Mouse (Mus musculus): ENCODE results near the gene Sorl1.

Gene Sorl1

GRCm38 (mm10) chr9:42122441-42122840 lies 1.7 kb downstream of the Sorl1 start:
- DNase-seq (ENCODE audit: low read depth, low spot score), result no peak

GRCm38 (mm10) chr9:42121631-42122354 lies 2.3 kb downstream of the Sorl1 start:
- DNase-seq (ENCODE audit: low read depth, low spot score), result peak; percentile 72

- no peak for DNase-seq (ENCODE audit: low read depth, low spot score)
Measured at GRCm38 (mm10) chr9:42116418-42117056, 7.6 kb downstream of the Sorl1 start.

DNA sequence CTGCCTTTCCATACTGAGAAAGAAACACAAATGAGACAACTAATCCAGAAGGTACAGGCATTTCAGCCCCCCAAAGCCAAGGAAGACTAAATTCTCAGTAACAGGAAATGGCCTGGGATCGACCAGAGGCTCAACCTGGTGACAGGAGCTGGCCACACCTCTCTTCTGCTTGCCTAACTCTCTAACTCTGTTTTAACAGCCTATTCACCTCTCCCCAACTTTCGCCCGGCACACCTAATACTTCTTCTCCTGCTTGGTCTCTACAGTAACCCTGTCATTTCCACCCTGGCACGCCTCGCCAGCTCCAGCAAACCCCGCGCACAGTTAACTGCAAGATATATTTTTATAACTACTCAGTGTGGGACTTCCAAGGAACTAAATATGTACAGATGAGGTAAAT lies 9.0 kb downstream of the Sorl1 start:
- no peak for DNase-seq (ENCODE audit: low read depth, low spot score)

- no peak for DNase-seq (ENCODE audit: low read depth, low spot score)
Measured at GRCm38 (mm10) chr9:42113316-42113715, 10.8 kb downstream of the Sorl1 start.

DNA sequence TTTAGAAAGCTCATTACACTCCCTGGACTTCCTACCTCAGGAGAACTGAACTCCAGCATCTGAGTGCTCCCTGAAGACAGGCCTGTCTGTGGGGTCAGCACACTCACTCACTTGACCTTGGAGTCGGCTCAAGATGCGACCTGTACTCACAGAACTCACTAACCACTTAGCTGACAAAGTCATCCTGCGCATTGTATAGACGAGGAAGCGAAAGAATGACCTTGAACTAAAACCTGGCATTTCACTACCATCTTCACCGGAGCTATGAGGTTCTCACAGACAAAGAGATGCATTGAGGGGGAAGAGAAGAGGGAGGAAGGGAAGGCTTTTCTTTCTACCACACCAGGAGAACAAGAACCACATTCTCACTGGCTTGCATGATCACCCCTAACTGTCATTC lies 11.4 kb downstream of the Sorl1 start:
- no peak for DNase-seq (ENCODE audit: low read depth, low spot score)

DNA sequence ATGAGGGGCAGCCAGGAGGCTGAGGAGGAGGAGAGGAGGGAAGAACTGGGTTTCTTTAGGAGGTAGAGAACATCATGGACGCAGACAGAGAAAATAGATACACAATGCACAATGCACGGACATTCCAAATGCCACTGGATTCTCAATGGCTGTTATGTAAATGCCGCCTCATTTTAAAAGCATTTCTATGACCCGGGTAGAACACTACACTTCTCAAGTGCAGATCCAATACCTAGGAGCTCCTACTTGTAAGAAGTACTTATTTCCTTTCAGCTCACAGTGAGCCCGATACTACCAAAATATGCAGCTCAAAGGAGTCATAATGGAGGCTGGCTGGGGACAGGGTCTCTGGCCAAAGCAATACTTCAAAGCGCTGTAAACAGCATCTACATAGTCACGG lies 12.8 kb downstream of the Sorl1 start:
- no peak for DNase-seq (ENCODE audit: low read depth, low spot score)

- DNase-seq (ENCODE audit: low read depth, low spot score), result peak; percentile 76
Measured at GRCm38 (mm10) chr9:42109837-42110451, 14.2 kb downstream of the Sorl1 start.

DNA sequence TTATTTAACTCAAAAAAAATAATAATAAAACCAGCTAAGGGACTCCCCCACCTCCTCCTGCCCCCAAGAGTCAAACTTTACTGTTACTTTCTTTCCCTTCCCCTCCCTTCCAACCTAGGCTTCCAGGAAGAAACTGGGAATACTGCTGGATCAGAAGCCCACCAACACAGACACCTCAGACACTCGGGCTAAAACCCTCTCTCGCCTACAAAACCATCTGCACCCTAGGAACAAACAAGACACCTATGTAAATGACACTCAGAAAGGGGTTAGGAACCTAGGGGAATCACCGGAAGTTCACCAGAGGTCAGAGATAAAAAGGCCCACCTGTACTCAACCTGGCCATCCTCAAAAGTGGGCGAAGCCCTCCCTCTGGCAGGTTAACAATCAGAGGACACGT lies 15.0 kb downstream of the Sorl1 start:
- no peak for DNase-seq (ENCODE audit: low read depth, low spot score)

DNA sequence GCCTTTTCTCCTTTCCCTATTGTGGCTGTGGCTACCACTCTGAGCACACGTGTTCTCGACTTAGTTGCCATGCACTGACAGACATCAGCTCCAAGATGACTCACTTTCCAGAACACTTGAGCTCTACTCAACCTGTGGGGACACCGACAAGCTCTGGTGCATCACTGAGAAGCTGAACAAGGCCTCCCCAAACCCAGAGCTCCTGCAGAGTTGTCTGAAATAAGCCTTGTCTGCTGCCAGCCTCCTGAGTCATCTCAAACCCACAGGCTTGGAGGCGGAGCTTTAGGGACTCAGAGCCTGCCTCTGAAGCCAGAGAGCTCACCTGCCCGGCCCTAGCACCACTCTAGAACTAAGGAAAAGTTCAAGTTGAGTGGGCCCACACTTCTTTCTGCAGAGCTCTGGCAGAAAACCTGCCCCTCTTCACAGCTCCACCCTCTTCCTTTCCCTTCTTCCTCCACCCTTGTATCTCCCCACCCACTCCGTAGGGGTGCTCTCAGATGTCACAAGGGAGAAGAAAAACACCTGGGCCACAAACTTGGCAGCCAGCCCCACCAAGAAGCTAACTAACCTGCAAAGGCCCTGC lies 15.6 kb downstream of the Sorl1 start:
- peak; percentile 97 for DNase-seq (ENCODE audit: low read depth, low spot score)

DNA sequence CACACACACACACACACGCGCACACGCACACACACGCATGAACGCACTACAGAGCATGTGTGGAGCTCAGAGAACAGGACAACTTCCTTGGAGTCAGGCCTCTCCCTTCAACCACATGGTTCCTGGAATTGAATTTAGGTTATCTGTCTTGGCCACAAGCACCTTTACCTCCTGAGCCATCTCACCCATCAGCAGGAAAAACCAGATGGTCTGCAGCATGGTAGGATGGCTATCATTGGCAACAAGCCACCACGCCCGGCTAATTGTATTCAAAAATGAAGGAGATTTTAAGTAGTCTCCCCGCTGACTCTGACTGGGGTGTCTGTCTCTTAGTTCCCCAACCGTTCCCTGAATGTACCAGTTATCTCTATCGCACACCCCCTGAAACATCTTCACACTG lies 17.0 kb downstream of the Sorl1 start:
- DNase-seq (ENCODE audit: low read depth, low spot score), result peak; percentile 96

- DNase-seq (ENCODE audit: low read depth, low spot score), result no peak
Measured at GRCm38 (mm10) chr9:42106305-42106704, 17.8 kb downstream of the Sorl1 start.

DNA sequence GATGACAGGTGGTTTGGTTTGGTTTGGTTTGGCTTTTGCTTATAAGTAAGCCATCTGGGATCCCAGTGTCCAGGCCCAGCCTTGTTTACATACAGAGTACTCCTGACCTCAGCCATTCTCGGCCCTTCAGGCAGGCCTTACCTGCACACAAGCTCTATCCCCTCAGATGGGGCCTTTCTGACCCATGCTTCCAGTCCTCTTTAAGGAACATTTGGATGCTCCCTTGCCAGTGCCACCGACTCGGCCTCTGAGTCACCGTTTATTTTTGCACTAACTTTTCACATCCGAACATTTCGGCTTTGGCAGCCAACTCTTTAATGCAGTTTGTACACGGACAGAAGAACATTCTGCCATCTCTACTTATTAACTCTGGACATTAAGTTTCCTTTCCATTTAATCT lies 20.6 kb downstream of the Sorl1 start:
- peak; percentile 80 for DNase-seq (ENCODE audit: low read depth, low spot score)

DNA sequence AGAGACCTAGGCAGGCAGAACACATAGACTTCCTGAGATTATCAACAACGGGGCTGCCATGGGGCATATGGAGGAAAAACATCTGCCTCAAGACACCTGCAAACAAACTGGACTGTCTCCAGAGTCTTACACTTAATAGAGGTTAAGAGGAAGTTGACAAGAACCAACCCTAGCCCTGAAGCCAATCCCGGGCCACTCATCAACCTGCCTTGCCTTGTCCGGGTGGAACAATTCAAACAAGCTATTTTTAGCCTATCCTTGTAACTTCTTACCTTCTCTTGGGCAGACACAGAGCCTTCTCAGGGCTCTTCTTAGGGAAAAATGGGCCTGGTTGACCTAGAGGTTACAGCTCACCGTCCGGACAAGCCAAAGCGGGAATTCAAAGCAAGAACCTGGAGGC lies 22.1 kb downstream of the Sorl1 start:
- DNase-seq (ENCODE audit: low read depth, low spot score), result no peak

DNA sequence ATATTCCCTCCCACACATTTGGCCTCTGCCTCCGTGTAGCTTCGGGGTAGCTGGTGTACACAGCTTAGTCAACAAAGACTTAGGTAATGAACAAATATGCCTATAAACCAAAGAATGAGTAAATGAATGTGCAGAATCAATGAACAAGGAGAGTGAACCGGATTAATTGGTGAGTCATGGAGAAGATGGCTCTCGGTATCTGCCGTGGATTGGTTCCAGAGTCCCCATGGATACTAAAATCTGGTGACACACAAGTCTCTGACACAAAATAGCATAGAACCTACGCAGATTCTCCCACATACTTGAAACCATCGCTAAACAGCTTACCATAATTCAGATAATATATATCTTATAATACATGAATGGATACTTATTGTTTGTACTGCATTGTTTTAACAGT lies 22.8 kb downstream of the Sorl1 start:
- peak; percentile 94 for DNase-seq (ENCODE audit: low read depth, low spot score)

DNA sequence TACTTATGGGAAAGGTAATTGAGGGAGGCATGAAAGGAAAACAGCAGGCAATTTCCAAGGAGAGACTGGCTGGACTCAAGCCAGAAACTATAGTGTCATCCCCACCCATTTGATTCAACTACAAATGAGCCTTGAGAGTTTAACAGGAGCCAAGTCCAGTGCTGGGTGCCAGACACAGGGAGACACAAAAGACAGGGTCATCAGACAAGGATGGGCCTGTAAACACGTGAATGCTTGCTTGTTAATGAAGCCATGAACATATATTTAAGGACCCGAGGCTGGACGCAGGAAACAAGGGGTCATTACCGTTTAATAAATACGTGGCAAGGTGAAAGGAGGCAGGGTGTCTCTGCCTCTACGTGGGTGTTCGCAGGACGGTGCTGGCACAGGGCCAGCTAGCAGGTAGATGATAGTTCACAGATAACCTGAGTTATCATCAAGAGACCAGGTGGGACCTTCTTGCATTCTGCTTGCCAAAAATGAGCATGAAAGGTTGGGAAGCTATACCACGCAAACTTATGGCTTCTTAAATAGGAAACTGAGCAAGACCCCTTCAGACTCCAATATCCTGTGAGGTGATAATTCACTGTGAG lies 23.4 kb downstream of the Sorl1 start:
- peak; percentile 71 for DNase-seq (ENCODE audit: low read depth, low spot score)

DNA sequence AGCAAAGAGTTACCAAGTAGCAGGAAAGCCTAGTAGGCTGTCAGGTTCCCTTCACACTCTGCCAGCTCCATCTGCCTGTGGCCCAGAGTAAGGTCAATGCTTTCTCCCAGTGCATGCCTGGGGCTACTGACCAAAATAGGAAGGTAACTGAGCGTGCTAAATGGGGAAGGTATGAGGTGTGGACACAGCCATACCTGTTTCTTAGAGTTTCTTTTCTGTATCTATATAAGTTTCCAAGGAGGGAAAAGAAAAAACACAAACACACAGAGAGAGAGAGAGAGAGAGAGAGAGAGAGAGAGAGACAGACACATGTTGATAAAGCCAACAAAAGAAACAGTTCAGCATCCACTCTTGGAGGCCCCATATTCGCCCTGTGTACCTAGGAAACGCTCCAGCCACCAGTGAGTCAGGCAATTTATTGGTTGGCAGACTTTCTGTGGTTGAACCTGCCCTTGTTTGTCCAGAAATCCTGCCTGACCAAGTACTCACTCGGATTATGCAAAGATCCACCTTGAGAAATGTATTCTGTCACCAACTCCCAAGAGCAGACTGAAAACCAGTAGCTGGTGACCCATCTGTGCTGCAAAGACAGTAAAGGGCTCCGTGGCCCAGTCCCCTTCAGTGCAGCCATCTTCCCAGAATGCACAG lies 25.5 kb downstream of the Sorl1 start:
- no peak for DNase-seq (ENCODE audit: low read depth, low spot score)

DNA sequence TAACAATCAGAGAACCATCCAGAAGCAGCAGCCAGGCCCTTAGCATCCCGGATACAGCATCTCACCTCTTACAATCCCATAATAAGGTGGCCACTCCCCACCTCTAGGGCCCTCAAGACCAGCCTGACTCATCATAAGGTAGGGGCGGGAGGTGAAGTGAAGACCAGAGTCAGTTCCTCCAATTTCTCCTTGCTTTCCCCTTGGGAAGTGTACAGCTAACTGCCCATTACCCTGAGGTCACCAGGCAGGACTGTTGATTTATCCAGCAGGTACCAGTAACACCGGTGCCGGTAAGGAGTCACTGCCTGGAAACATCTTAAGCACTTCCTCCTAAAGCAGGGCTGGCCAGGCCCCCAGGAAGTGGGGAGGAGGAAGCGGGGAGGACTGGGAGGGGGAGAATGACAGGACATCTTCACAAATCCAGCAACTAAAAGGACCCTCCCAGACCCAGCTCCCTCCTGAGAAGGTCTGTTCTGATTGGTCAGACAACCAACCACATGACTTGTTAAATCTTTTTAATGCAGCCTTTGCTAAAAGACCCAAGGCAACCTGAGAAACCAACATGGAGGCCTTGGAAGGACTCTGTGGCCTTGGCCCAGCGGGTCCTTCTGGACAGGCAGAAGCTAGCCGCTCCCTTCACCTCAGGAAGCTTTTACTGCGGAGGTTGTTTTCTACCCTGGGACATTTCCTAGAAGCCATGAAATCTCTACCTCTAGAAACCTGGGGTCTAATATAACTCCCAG lies 26.2 kb downstream of the Sorl1 start:
- DNase-seq (ENCODE audit: low read depth, low spot score), result no peak

DNA sequence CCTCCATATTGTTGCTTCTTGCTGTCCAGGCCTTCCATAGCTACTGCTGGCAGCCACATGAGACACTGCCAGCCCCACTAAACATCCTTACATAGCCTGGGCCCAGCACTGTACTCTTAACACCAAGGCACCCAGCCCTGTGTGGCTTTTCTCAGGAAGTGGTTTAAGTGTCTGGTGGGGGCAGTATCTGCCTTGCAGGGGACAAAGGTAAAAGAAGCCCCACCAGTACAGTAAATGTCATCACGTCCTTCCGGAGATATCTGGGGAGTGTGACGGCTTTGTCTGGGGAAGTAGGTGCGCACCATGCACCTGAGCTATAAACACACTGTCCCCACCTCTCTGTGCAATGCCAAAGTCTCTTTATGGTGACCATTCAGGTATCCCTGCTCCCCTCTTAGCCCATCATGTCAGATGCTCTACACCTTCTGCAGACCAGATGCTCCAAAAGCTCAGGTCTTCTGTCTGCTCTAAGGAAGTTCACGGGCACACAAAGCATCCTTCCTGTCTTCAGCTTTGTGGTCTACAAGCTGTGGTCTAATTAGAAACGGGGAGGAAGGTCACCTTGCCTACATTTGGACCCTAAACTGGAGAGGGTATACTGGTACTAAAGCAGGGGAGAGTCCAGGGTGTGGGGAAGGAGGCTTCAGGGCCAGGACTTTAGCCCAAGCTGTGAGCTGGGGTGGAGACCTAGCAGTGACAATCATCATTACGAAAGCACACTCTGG lies 26.9 kb downstream of the Sorl1 start:
- no peak for DNase-seq (ENCODE audit: low read depth, low spot score)

GRCm38 (mm10) chr9:42094752-42095151 lies 29.3 kb downstream of the Sorl1 start:
- DNase-seq (ENCODE audit: low read depth, low spot score), result peak; percentile 84

Measured in brain, adult 2 months (tissue).